Mouse (Mus musculus) embryo, embryonic 11 days (tissue): ENCODE data around the gene Wnt3.
A peak's percentile ranks its signal among the peaks of the same experiment; 100 is the strongest.

Experiments used
- DNase-seq: peaks from one replicate; pipeline ENCODE4 v3.0.0-alpha.2; 2015

Gene Wnt3

DNA sequence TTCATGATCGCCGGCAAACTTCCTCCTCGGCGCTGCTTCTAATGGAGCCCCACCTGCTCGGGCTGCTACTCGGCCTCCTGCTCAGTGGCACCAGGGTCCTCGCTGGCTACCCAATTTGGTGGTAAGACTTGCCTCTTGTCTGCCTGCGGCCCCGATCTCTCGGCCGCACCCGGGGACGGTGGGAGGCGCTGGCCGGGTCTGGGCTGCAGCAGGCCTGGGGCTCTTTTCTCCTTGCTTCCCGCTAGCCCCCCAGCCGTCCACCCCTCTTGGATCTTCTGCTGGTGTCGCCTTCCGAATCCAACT is 229 bp downstream of the Wnt3 start:
- peak; percentile 46 for DNase-seq

DNA sequence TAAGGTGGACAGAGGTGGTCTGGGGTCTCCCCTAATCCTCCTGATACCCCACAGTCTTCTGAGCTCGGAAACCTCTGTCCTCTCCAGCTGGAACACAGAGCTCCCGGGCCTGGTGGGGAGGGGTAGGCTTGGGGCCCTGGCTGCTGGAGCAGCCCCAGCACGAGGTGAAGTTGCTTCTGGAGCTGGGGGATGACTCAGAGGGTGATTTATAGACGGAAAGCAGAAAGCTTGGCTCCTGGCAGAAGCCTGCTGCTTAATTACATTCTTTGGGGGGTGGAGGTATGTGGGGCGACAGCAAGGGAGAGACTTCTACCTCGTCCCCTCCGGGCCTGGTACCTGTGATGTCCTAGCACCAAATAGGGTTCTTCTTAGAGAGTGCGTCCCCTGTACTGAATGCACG is 6.2 kb downstream of the Wnt3 start:
- DNase-seq, result no peak

DNA sequence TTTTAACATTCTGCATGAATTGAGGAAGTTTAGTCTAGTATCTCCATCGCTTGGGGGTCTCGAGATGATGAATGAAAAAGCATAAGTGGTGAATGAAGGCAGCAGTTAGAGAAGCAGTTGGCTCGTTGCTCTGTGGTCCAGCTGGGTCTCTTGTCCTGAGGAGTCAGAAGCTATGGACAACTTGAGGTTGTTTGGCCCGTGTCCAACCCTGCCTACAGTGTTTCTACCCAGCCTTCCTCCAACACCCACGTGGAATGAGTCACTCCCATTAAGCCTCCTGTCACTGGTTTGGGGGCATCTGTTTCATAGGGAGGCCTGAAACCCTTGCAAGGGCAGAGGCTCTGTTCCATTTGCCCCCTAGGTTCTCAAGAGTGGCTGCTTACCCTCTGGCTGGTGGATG is 16.0 kb downstream of the Wnt3 start:
- no peak for DNase-seq

DNA sequence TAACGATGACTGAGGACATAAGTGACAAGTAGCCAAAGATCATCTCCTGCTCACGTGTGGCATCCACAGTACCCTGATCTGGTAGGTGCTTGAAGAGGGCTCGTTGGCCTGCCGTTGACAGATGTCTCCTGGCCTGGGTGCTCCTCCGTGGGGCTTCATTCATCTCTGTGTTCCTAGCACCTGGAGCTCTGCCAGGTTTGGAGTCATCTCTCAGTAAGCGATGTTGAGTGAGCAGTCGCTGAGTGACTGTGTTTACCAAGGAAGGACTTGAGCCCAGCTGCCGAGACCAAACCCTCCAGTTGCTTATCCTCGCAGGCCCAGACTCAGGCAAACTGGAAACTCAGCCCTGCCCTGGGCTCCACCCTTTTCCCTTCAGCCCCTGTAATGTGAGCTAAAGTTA is 27.2 kb downstream of the Wnt3 start:
- no peak for DNase-seq

DNA sequence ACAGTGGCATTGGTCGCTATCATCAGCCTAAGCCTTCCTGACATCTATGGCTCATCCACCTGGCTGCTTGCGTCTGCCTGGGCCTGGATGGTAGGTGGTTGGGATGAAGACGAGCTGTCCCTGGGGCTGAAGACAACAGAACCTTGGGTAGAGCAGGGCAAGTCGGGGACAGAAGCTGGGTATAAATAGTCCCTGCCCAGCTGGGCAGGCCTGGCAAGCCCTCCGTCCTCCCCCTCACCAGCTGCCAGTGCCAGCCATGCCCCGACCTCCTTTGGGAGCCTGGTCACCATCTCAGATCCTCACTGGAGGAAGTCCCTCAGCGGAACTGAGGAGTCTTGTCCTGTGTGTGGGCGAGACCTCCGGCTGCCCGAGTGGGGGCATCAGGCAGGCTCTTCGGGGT is 30.2 kb downstream of the Wnt3 start:
- DNase-seq, result no peak

DNA sequence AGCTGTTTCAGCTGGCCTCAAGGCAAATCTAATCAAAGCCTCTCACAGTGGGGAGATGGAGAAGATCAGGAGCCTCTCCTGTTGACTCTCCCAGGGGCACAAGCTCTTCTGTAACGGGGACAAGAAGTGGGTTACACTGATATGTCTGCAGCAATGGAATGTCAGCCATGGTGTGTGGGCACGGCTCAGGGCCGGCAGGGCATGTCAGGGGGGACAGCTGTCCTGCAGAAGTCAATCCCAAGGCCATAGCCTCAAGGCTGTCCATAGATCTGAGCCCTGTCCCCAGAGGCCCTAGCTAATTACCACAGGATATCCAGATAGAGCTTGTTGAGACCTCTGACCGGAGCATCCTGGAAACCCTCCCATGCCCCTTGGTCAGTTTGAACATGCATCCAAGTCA is 30.9 kb downstream of the Wnt3 start:
- no peak for DNase-seq

DNA sequence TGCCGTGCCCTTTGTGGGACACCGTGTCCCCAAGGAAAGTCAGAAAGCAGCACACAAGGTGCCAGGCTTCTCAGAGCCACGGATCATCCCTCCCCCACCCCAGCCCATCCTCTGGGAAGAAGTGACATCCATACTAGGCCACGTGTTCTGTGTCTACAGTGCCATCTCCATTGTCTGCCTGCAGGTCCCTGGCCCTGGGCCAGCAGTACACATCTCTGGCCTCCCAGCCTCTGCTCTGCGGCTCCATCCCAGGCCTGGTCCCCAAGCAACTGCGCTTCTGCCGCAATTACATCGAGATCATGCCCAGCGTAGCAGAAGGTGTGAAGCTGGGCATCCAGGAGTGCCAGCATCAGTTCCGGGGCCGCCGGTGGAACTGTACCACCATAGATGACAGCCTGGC is 34.0 kb downstream of the Wnt3 start:
- no peak for DNase-seq

DNA sequence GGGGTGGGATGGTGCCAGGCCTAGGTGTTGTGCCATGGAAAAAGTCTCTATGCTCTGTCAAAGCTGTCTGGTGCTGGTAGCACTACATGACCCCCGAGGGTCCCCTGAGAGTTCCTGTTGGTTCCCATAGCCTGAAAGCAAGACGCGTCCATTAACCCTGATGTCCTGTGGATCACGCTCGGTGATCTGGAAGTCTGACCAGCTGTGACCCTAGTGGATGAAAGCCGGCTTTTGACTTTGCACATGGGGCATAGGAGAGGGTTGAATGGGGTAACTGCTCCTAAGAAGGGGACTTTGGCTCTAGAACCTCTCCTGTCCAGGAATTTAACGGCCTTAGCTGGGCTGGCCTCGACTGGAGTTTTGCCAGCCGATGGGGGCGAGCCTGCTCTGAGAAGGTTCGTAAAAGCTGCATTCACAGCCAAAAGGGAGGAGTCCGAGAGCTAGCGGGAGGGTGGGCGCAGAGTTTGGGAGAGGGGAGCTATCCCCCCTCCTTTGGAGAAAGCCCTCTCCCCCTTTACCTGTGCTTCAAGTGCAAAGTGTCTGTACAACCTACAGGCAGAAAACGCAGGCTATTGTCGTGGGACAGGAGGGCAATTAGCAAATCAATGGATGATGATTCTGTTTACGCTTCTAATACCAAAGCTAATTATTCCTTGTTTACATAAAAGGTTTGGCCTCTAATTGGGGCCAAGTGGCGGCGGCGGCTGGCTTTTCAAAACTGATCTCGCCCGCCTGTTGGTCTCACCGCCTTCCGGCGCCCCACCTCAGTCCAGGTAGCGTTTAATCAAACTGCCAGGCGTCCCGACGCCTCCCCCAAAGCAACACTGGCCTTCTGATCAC is 35.0 kb downstream of the Wnt3 start:
- peak; percentile 41 for DNase-seq

DNA sequence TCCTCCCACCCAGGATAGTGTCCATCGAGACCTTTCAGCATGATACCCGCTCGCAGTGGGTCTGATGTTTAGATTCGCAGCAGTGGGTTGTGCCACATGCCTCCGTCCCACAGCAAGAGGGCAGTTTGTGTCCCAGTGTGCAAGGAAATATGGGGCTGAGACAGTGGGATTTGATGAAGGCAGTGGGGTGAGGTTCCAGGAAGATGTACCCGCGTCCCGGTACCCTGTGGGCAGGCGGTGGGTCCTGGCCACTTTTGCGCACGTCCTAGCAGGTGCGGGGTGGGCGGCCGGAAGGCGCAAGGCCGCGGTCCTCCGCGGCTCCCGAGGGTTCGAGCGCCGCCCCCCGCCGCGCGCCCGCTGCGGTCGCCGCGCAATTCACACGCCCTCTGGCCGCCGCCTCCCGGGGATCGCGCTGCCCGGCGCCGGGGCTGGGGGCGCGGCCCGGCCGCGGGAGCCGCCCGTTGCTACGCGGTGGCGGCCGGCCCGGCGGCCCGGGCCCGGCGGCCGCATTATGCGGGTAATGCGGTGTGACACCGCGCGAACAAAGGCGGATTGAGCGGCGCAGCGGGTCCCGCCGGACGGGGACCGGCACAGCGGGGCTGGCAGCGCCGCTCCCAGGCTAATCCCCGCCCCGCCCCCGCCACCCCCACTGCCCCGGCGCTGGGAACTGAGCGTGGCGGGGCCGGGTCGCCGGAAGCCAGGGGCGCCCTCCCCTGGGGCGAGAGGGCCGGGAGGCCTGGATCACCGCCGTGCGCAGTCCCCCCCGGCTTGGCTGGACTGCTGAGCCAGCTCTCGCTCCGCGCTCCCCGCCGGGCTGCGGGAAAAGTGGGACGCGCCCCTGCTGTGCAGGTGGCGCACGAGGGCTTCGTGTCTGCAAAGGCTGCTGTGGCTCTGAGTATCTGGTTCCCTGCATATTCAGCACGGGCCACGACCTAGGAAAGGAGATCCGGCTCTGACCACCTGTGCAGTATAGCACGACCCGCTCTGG is 36.0 kb downstream of the Wnt3 start:
- DNase-seq, result peak; percentile 70

DNA sequence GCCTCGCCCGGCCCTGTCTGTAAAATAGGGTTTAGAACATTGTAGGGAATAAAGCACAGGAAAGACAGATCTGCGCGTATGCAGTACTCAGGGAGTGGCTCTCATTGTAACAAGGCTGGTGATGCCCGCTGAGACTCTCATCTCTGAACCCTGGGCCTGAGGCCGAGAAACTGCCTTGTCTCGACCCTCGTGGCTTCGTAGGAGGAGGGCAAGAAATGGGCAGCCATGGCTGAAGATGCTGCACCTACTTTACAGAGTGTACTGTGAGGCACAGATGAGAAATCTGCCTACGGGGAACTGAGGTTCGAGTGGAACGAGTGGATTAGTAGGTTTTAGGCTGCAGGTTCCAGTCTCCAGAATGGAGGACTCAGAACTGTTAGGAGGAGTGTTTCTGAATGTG is 36.7 kb downstream of the Wnt3 start:
- DNase-seq, result no peak

DNA sequence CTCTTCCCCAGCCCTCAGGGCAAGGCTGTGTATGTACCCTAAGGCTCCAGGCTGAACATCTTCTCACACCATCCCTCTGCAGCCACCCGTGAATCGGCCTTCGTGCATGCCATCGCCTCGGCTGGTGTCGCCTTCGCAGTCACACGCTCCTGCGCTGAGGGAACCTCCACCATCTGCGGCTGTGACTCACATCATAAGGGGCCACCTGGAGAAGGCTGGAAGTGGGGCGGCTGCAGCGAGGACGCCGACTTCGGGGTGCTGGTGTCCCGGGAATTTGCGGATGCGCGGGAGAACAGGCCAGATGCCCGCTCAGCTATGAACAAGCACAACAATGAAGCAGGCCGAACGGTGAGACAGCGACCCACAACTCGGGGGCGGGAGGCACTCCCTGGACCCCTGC is 37.3 kb downstream of the Wnt3 start:
- DNase-seq, result no peak

DNA sequence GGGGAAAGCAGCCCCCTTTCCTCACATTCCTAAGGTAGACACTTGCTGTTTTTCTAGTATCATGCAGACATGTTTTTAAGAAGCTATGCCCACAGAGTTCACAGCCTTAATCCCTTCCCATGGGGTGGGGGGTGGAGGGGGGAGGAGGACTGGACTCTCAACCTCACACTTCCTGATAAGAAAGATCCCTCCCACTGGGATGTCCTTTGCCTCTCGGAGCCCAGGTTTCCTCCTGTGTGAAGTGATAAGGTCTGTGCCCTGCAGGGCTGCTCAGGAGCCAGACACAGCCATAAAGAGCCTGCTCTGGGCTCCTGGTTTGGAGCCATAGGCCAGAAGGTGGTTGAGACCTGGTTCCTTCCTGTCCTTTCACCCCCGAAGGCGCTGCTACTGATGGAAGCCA is 40.9 kb downstream of the Wnt3 start:
- DNase-seq, result no peak

DNA sequence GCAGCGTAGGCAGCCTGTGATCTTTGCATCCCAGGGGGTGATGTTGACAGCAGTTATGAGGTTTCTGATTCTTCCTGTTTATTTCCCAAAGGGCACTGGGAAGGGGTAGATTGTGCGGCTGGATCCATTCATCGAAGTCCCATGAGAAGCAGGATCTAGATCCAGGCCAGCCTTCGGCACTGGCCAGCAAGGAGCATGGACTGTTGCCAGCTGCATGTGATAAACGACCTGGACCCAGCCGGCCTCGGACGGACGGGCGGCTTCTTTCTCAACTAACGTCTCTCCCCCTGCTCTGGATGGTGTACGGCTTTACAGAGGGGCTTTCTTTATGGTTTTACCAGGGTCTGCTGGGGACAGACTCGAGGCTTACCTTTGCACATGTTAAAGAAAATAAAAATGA is 42.0 kb downstream of the Wnt3 start:
- DNase-seq, result no peak

DNA sequence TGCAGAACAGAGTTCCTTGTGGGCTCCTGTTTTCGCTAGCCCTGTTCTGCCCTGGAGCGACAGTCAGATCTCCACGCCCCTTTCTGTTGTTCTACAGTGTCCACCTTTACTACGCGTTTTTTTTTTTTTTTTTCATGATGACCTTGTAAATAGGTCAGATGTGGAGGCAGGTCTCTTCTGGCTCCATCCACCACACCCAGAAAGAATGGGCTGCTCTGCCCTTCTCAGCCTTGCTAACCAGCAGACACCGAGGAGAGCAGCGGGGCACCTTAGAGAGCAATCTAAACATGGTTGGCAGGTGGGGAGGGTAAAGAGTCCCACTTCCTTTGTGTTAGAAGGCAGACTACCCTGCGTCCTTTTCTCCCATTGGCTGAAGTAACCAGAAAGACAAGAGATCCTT is 42.8 kb downstream of the Wnt3 start:
- no peak for DNase-seq

DNA sequence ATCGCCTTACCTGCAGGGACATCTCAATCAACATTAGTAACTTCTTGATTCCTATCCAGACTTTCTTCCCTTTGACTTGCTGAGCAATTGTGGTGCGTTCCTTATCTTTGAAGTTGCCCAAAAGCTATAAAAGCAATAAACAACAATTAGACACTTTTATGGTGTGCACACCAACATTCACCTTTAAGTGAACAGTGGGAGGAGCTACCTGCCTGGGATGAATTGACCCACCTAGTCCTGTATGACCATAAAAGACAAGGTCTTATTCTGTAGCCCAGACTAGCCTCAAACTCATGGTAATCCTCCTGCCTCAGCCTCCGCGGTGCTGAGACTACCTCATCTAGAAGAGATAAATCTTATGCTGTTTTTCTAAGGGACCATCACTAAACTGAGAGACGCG is 53.3 kb downstream of the Wnt3 start:
- no peak for DNase-seq

DNA sequence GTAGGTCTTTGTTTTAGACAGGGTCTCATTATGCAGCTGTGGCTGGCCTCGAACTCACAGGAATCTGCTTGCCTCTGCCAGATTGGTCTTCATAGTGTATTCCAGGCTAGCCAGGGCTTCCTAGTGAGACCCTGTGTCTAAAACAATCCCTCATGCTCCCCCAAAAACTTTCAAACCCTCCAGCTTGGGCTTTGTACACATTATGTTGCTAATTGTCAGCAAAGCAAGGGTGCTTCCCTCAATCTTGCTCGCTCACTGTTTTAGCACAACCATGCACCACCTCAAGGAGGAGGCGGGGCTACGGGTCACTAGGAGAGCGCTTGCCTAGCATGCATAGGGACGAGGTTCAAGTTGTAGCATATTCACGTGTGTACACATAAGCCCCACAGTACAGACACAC is 54.9 kb downstream of the Wnt3 start:
- no peak for DNase-seq

DNA sequence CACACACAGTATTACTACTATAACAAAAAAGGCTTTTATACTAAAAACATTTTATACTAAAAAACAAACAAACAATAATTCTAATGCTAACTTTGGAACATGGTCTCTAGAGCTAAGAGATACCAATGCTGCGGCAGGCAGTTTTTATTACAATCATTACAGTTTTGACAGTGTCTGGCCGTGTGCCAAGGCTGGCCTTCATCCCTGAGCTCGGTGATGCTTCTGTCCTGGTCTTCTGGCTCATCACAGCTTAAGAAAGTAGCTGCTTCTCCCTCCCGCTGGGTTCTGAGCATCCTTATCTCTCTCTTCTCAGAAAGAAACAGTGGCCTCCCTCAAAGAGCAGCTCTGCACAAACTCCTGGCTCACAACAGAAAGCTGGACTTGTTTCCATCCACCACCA is 56.0 kb downstream of the Wnt3 start:
- no peak for DNase-seq

DNA sequence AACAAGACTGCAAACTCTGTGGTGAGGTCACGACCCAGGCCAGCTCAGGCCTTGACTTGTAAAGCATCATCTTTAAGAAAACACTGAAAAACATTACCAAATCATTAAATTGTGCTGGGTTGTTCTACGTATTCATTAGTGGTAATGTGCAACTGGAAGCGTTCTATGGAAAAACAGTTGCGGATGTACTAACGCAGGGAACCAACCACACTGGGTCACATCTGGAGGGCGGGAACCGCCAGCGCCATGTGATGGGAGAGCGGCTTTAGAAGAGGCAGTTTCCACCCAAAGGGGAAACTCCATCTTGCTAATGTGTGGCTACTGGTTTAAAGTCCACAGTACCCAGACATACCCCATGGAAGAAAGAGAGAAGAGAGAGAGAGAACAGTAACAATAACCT is 56.5 kb downstream of the Wnt3 start:
- no peak for DNase-seq

DNA sequence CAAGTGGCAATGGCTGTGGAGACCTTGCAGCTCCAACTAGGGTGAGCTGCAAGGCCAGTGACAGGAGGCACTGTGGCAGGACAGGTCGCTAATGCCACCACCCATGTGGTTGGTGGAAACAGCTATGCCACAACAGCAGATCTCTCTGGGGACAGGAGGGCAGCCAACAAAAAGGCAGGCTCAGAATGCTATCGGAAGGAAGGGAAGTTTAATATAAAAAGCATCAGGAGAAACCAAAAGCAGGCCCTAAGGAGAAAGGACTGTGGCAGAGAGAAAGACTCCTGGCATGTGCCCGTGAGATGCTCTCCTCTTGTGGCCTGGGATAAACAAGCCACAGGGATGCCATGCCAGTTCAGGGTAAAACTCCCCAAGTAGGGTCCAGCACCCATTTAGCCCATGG is 57.8 kb downstream of the Wnt3 start:
- no peak for DNase-seq

DNA sequence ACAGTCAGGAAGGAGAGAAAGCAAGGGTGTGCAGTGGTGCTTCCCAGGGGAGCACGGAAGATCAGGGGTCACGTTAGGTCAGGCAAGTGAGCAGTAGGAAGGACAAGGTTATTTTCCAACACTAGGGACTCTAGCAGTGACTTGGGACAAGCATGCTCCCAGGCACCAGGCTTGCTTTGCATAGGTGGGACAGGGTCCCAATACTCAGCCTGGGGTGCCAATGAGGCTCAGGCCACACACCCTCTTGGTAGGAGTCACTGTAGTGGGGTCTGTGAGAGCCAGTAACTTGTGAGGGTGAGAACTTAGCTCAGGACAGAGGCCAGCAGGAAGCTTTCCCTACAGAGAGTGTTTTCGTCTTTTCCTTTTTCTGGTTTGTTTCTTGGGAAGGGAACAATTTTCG is 58.4 kb downstream of the Wnt3 start:
- DNase-seq, result no peak

DNA sequence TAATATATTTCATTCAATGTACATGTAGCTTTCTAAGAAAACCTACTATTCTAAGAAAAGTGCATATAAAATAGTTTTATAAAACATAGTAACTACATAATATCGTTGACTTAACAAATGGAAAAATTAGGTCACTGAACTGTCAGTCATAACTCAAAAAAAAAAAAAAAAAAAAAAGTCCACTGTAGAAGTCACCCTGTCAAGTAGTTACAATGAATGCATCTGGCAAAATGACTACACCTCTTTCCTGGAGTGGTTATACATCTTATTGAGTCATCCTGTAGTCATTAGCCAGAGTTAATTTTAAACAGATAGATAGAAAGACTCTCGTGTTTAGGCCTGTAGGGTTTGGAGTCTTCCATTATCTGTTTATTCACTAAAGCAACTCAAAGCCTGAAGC is 65.0 kb downstream of the Wnt3 start:
- no peak for DNase-seq

DNA sequence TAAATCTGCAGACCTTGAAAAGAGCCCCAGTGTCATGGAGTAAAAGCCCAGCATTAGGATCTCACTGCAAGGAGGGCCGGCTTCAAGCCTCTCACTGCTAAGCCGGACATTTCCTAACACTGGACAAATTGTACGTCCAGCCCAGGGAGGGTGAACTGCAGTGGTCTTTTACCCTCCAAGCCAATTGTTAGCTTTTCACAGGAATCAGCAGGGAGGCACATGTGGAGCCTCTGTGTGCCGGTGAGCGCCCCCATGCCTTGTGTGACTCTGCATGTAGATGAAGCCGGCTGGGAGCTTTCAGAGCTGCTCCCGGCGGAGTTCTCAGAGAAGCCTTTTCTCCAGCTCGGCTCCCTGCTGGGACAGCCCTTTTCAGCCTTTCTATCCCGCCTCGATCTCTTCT is 66.9 kb downstream of the Wnt3 start:
- DNase-seq, result peak; percentile 90

DNA sequence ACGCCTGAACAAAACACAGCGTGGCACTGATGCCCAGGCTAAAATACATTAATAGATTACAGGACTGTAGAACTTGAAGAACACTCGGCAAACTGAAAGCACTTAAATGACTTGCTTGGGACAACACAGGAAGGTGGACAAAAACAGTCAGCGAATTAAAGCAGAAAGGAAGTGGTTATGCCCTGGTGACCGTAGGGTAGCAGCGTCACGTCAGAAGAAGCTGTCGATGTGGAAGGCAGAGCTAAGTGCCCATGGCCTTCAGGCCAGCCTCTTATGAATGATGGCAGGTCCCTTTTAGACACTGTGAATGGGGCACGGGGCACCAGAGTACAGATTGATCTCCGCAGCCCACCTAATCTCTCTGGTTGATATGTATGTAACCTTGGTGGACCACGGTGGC is 74.3 kb downstream of the Wnt3 start:
- DNase-seq, result no peak

DNA sequence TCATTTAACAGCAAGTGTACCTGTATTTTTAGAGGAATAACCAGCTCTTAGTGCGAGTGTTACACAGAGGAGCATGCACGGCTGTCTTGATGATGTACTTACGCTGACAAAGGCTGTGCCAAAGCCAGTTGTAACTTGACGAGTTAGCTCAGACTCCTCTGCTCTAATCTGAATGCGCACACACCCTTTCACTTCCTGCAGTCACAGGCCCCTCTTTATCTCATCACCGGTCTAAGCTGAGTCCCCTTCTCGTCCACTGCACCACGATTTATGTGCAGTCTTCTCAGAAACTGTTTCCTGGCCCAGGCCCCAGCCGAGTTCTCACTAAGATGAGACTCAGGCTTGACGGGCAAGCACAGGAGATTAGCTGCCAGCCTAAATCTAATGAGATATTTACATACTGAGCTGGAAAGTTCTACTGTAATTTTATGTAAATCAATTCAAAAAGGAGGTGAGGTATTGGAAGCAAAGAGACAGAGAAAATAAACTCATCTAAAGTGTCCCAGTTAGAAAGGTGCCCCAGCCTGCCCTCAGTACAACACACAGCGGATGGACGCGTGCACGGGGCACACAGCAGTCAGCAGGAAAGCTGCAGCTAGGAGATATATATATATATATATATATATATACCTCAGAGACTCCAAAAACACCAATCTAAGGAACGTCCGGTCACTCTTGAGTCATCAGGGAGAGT is 78.8 kb downstream of the Wnt3 start:
- DNase-seq, result no peak
